Mouse (Mus musculus) MEL (cell line): ENCODE measurements at regions not wholly inside any gene's neighbourhood (a gene's known extent, or its start where the extent isn't known, plus 50 kb on each side); places are given as distances from the start of the nearest gene placed in this dataset.

Source experiments
- DNase-seq: peaks from one replicate; pipeline ENCODE4 v3.0.0; 2011; ENCODE audit warnings: low read depth, low spot score
- H3K27ac ChIP-seq: 2 replicates; pipeline ENCODE4 v1.5.1; 2012; ENCODE audit warnings: low read depth, mild to moderate bottlenecking, control low read depth, low read length, moderate library complexity; ENCODE audit not compliant: control insufficient read depth
- H3K27me3 ChIP-seq, 2 experiments: fragments of 150-350 bp in 1 of 2; sonication (generic) in 1 of 2; 2 replicates each; pipeline ENCODE4 v1.6.1; 2012; ENCODE audit warnings: low read length in 2 of 2, mild to moderate bottlenecking in 2 of 2, improper control_type of control experiment in 1 of 2, moderate library complexity in 1 of 2; ENCODE audit not compliant: insufficient read depth in 2 of 2, control insufficient read depth in 1 of 2
- H3K36me3 ChIP-seq, 2 experiments: 2 replicates each; pipeline ENCODE4 v1.6.1; 2012 to 2014; ENCODE audit warnings: low read length in 2 of 2, improper control_type of control experiment in 1 of 2, inconsistent platforms in 1 of 2, mild to moderate bottlenecking in 1 of 2; ENCODE audit not compliant: insufficient read depth in 2 of 2, control insufficient read depth in 1 of 2
- H3K4me1 ChIP-seq, 2 experiments: fragments of 150-350 bp in 1 of 2; sonication (generic) in 1 of 2; 2 replicates each; pipeline ENCODE4 v1.6.1; 2012; ENCODE audit warnings: low read length in 2 of 2, improper control_type of control experiment in 1 of 2, mild to moderate bottlenecking in 1 of 2; ENCODE audit not compliant: insufficient read depth in 2 of 2, control insufficient read depth in 1 of 2
- H3K4me3 ChIP-seq, 2 experiments: fragments of 150-350 bp in 1 of 2; sonication (generic) in 1 of 2; 2 replicates each; pipeline ENCODE4 v1.5.1; 2012; ENCODE audit warnings: low read depth in 2 of 2, low read length in 2 of 2, mild to moderate bottlenecking in 2 of 2, moderate library complexity in 2 of 2, control low read depth in 1 of 2, improper control_type of control experiment in 1 of 2; ENCODE audit not compliant: control insufficient read depth in 1 of 2, insufficient read depth in 1 of 2
- H3K79me2 ChIP-seq: 2 replicates; pipeline ENCODE4 v1.6.1; 2012; ENCODE audit warnings: mild to moderate bottlenecking, low read length, moderate library complexity; ENCODE audit not compliant: control insufficient read depth, poor library complexity, insufficient read depth
- H3K9ac ChIP-seq: 2 replicates; pipeline ENCODE4 v1.6.1; 2012; ENCODE audit warnings: low read depth, mild to moderate bottlenecking, control low read depth, low read length, moderate library complexity; ENCODE audit not compliant: control insufficient read depth, poor library complexity, severe bottlenecking
- H3K9me3 ChIP-seq: fragments of 150-350 bp; sonication (generic); replicated peaks from 2 replicates; pipeline ENCODE4 v1.6.1; 2012; ENCODE audit warnings: mild to moderate bottlenecking, low read length, improper control_type of control experiment, moderate library complexity; ENCODE audit not compliant: insufficient read depth
- GABPA ChIP-seq: IDR thresholded peaks from 2 replicates; pipeline ENCODE4 v1.6.1; 2012; ENCODE audit warnings: low read depth, mild to moderate bottlenecking, inconsistent platforms, low read length, improper control_type of control experiment, moderate library complexity
- GATA1 ChIP-seq: IDR thresholded peaks from 2 replicates; pipeline ENCODE4 v1.6.1; 2011; ENCODE audit warnings: low read depth, low read length, improper control_type of control experiment
- HCFC1 ChIP-seq: IDR thresholded peaks from 2 replicates; pipeline ENCODE4 v1.6.1; 2012; ENCODE audit warnings: low read depth, mild to moderate bottlenecking, inconsistent platforms, low read length, improper control_type of control experiment, moderate library complexity
- KAT2A ChIP-seq: conservative IDR thresholded peaks from 2 replicates; pipeline ENCODE4 v1.6.1; 2012; ENCODE audit warnings: low read depth, low read length, improper control_type of control experiment, inconsistent platforms
- MAFK ChIP-seq: IDR thresholded peaks from 2 replicates; pipeline ENCODE4 v1.6.1; 2011; ENCODE audit warnings: low read depth, mild to moderate bottlenecking, low read length, improper control_type of control experiment, borderline replicate concordance
- MAX ChIP-seq: IDR thresholded peaks from 2 replicates; pipeline ENCODE4 v1.6.1; 2011; ENCODE audit warnings: low read length, improper control_type of control experiment
- MXI1 ChIP-seq: IDR thresholded peaks from 2 replicates; pipeline ENCODE4 v1.6.1; 2011; ENCODE audit warnings: mild to moderate bottlenecking, low read depth, low read length, improper control_type of control experiment
- NRF1 ChIP-seq: IDR thresholded peaks from 2 replicates; pipeline ENCODE4 v1.6.1; 2014; ENCODE audit warnings: low read depth, mild to moderate bottlenecking, inconsistent platforms, low read length, improper control_type of control experiment, moderate library complexity; ENCODE audit not compliant: poor library complexity, insufficient read depth, severe bottlenecking
- POLR2A ChIP-seq, 2 experiments: IDR thresholded peaks; 2 replicates each; pipeline ENCODE4 v1.6.1; 2011 to 2012; ENCODE audit warnings: low read length in 2 of 2, mild to moderate bottlenecking in 2 of 2, control low read depth in 1 of 2, improper control_type of control experiment in 1 of 2, low read depth in 1 of 2, moderate library complexity in 1 of 2; ENCODE audit not compliant: control insufficient read depth in 1 of 2, insufficient read depth in 1 of 2, poor library complexity in 1 of 2
- RCOR1 ChIP-seq: IDR thresholded peaks from 2 replicates; pipeline ENCODE4 v1.6.1; 2012; ENCODE audit warnings: low read depth, mild to moderate bottlenecking, inconsistent platforms, low read length, improper control_type of control experiment
- TAL1 ChIP-seq: IDR thresholded peaks from 2 replicates; pipeline ENCODE4 v1.6.1; 2012; ENCODE audit warnings: mild to moderate bottlenecking, inconsistent platforms, low read length, moderate library complexity, mixed read lengths
- TBP ChIP-seq: IDR thresholded peaks from 2 replicates; pipeline ENCODE4 v1.8.0; 2011; ENCODE audit warnings: low read depth, low read length, improper control_type of control experiment
- TCF12 ChIP-seq: IDR thresholded peaks from 2 replicates; pipeline ENCODE4 v1.6.1; 2014; ENCODE audit warnings: low read depth, mild to moderate bottlenecking, inconsistent platforms, low read length, improper control_type of control experiment, moderate library complexity
- USF1 ChIP-seq: IDR thresholded peaks from 2 replicates; pipeline ENCODE4 v1.6.1; 2014; ENCODE audit warnings: low read depth, mild to moderate bottlenecking, inconsistent platforms, low read length, improper control_type of control experiment, moderate library complexity
- USF2 ChIP-seq, 2 experiments: IDR thresholded peaks; 2 replicates each; pipeline ENCODE4 v1.6.1; 2011 to 2012; ENCODE audit warnings: improper control_type of control experiment in 2 of 2, low read length in 2 of 2, borderline replicate concordance in 1 of 2, inconsistent platforms in 1 of 2, low read depth in 1 of 2, mild to moderate bottlenecking in 1 of 2; ENCODE audit not compliant: insufficient read depth in 1 of 2
- ZC3H11A ChIP-seq: IDR thresholded peaks from 2 replicates; pipeline ENCODE4 v1.6.1; 2012; ENCODE audit warnings: low read depth, mild to moderate bottlenecking, inconsistent platforms, low read length, improper control_type of control experiment
- ZKSCAN1 ChIP-seq: IDR thresholded peaks from 2 replicates; pipeline ENCODE4 v1.6.1; 2012; ENCODE audit warnings: low read depth, mild to moderate bottlenecking, inconsistent platforms, low read length, improper control_type of control experiment, moderate library complexity
- ZNF384 ChIP-seq: IDR thresholded peaks from 2 replicates; pipeline ENCODE4 v1.6.1; 2012; ENCODE audit warnings: low read depth, mild to moderate bottlenecking, inconsistent platforms, low read length, improper control_type of control experiment

DNA sequence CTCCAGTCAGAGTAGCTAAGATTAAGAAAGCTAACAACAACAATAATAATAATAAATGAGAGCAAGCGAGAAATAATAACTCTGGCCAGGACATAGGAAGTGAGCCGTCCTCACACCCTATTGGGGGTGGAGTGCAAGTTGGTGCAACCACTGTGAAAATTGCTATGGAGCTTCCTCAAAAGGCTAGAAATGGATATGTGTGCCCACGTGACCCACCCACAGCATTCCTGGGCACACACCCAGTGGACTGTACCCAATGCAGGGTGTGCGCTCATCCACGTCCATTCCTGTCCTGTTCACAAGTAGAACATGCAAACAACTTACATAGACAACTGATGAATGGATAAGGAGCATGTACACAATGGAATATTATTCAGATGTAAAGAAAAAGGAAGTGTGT, 85.2 kb upstream of the Spred2 start:
- Histone ChIP-seq H3K27me3 (no peaks in the 10 kb centered on the region; a peak in 1 of 4 replicates), H3K36me3 (no peaks in the 10 kb centered on the region), H3K9ac (no peak overlapping the region), H3K79me2 (no peaks in the 10 kb centered on the region), H3K4me1 (no peaks in the 10 kb centered on the region; a peak in 1 of 4 replicates), H3K4me3 (no peak overlapping the region), H3K27ac (no peak overlapping the region), H3K9me3 (no peaks in the 10 kb centered on the region)
- no peak for TF ChIP-seq TCF12
- peak; percentile 87 for TF ChIP-seq USF1
- no peak for TF ChIP-seq KAT2A
- no peak for TF ChIP-seq RCOR1
- no peak for TF ChIP-seq POLR2A (IDR thresholded peaks at IDR 0.05; ENCODE audit: control insufficient read depth in 1 of 2, insufficient read depth in 1 of 2, low read depth in 1 of 2, low read length in 2 of 2, poor library complexity in 1 of 2)
- 0 out of 2 replicates have a peak, but pooled peaks have one; percentile 48 for TF ChIP-seq MAX
- no peak for TF ChIP-seq TAL1
- TF ChIP-seq USF2 (IDR thresholded peaks at IDR 0.05; ENCODE audit: borderline replicate concordance in 1 of 2, insufficient read depth in 1 of 2, low read depth in 1 of 2, low read length in 2 of 2), result peak in 1 of 2 experiments; percentile 58; a peak in 1 of 4 replicates
- peak; percentile 33 for DNase-seq

DNA sequence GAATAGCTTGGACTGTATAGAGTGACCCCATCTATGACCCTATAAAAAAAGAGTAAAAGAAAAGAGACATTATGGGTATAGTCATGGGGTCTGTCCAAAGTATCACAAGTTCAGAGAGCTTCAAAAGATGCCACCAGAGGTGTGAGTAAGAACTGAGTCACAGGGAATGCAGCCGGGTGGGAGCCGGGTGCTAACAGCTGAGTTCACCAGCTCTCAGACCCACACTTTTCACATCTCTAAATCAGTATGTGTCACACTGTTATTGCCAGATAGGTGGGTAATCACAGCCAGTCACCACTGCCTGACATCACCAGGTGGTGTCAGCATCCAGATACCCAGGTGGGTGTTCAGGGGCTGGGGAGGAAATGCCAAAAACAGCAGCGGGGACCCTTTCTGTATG, 81.1 kb upstream of the Spred2 start:
- no peaks in the 10 kb centered on the region; a peak in 1 of 4 replicates for H3K4me1 ChIP-seq
- H3K27ac ChIP-seq, result no peak overlapping the region
- no peak overlapping the region for H3K4me3 ChIP-seq
- no peaks in the 10 kb centered on the region for H3K36me3 ChIP-seq
- H3K27me3 ChIP-seq, result no peaks in the 10 kb centered on the region; a peak in 1 of 4 replicates
- no peaks in the 10 kb centered on the region for H3K9me3 ChIP-seq
- DNase-seq, result no peak
- TF ChIP-seq ZC3H11A, result no peak
- no peak for TF ChIP-seq ZNF384
- TF ChIP-seq TBP, result no peak
- TF ChIP-seq GATA1, result no peak
- no peak for TF ChIP-seq TAL1
- TF ChIP-seq HCFC1, result no peak
- TF ChIP-seq NRF1, result no peak
- TF ChIP-seq ZKSCAN1, result no peak
- TF ChIP-seq MAFK, result no peak
- TF ChIP-seq USF1, result no peak
- TF ChIP-seq GABPA, result no peak
- no peak for TF ChIP-seq MXI1
- no peak overlapping the region for H3K9ac ChIP-seq
- H3K79me2 ChIP-seq, result no peaks in the 10 kb centered on the region
